Mouse (Mus musculus) embryonic facial prominence, embryonic 13.5 days (tissue): ENCODE data around the gene 1700001C02Rik. TPM values are rescaled to one million over a fixed set of nuclear protein-coding genes. Genes with fewer than 3 reads are reported as not detected.

Source experiments
- ATAC-seq: fragments of 200-750 bp; cut with Nextera tagmentation; 2 replicates; pipeline ENCODE4 v1.8.0; 2017; ENCODE audit warnings: low read depth; ENCODE audit not compliant: insufficient number of reproducible peaks, insufficient read depth, low FRiP score, low TSS enrichment
- H3K27ac ChIP-seq: fragments of 300-500 bp; sonication (generic); 2 replicates; pipeline ENCODE4 v1.5.1; 2015; ENCODE audit warnings: moderate library complexity, mild to moderate bottlenecking, inconsistent platforms
- H3K27me3 ChIP-seq: fragments of 300-500 bp; sonication (generic); 2 replicates; pipeline ENCODE4 v1.6.1; 2015; ENCODE audit warnings: mild to moderate bottlenecking, inconsistent platforms
- H3K36me3 ChIP-seq: fragments of 300-500 bp; sonication (generic); 2 replicates; pipeline ENCODE4 v1.6.1; 2015; ENCODE audit warnings: mild to moderate bottlenecking, inconsistent platforms
- H3K4me1 ChIP-seq: fragments of 300-500 bp; sonication (generic); 2 replicates; pipeline ENCODE4 v1.6.1; 2015; ENCODE audit warnings: inconsistent platforms
- H3K4me2 ChIP-seq: fragments of 300-500 bp; sonication (generic); 2 replicates; pipeline ENCODE4 v1.6.1; 2015; ENCODE audit warnings: moderate library complexity, mild to moderate bottlenecking, inconsistent platforms
- H3K4me3 ChIP-seq: fragments of 300-500 bp; sonication (generic); 2 replicates; pipeline ENCODE4 v1.5.1; 2015; ENCODE audit warnings: mild to moderate bottlenecking, inconsistent platforms
- H3K9ac ChIP-seq: fragments of 300-500 bp; sonication (generic); 2 replicates; pipeline ENCODE4 v1.6.1; 2015; ENCODE audit warnings: mild to moderate bottlenecking, inconsistent platforms
- H3K9me3 ChIP-seq: fragments of 300-500 bp; sonication (generic); 2 replicates; pipeline ENCODE4 v1.6.1; 2016; ENCODE audit warnings: inconsistent platforms
- WGBS: fragments of 180-500 bp; shearing (Covaris S2); methylation state at CpG from one replicate; pipeline ENCODE4 v1.1.7; 2015; ENCODE audit warnings: mixed read lengths; 5-methylcytosine and 5-hydroxymethylcytosine counted together
- polyA plus RNA-seq: library from polyadenylated mRNA; unstranded; fragments of >200 nt; fragmentation: Nextera tagmentation; extraction: Ambion mirVana; gene quantifications from 2 replicates; pipeline ENCODE4 v1.2.1, GENCODE M21; 2015

The 1700001C02Rik gene
- polyA plus RNA-seq, 1 experiment from 2014 or later = not detected

DNA sequence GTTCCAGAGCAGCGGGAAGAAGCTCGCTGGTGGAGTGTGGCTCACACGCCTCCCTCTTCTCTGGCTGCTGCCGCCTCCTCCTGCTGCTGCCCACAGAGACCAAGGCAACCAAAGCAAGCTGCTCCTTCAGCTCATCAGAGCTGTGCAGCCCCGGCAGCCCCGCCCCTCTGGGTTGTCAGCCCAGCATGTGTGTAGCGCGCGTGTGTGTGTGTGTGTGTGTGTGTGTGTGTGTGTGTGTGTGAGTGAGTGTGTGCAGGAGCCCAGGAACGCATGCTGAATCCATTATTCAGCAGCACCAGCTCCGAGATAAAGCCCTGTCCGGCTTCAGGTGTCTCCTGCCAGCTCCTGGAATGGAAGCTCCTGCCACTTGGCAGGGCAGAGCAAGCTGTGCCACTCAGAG lies 4.0 kb upstream of the 1700001C02Rik start, which contains the start of gene Otof:
Otof (minus strand) TSS at position 112 of the 400 bp plus-strand sequence.
- Histone ChIP-seq H3K27ac (no peak within 1 kb of the TSS), H3K9ac (peak within 1 kb of the TSS; percentile 51; the same call in 1 of the 2 replicates), H3K4me1 (peaks cover 30% of the 10 kb centered on the region), H3K4me2 (peak within 1 kb of the TSS; percentile 43), H3K9me3 (no peaks in the 10 kb centered on the region), H3K36me3 (no peaks in the 10 kb centered on the region), H3K4me3 (no peak within 1 kb of the TSS), H3K27me3 (peaks cover 44% of the 10 kb centered on the region)
- peak; percentile 56; the same call in 1 of the 2 replicates for ATAC-seq
- 20% methylated on average over 12 of the region's 12 CpGs for WGBS

DNA sequence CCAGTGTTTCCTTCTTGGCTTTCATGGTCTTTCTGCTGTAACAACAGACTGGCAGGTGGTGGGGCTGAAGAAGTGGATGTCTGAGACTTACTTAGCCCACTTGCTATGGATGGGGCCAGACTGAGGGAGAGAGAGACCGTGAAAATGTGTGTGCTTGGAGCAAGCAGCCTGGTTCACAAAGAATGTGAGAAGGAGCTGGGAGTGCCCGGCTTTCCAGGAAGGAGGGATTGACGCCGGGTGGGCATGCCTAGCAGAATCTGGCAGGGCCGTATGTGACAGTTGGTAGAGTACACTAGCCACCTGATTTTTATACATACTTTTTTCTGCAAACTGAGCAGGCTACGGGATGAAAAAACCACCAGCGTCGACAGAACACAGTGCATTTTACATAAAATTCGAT lies 468 bp downstream of the 1700001C02Rik start:
- Histone ChIP-seq H3K9ac (0 out of 2 replicates have a peak overlapping the region, but pooled peaks have one; percentile 27), H3K4me3 (peak overlapping the region; percentile 27), H3K4me1 (peaks cover 21% of the 10 kb centered on the region), H3K27me3 (peaks cover 46% of the 10 kb centered on the region), H3K4me2 (peak overlapping the region; percentile 58), H3K36me3 (no peaks in the 10 kb centered on the region), H3K27ac (no peak overlapping the region), H3K9me3 (no peaks in the 10 kb centered on the region)
- 29% methylated on average over 9 of the region's 9 CpGs for WGBS
- no peak for ATAC-seq

GRCm38 (mm10) chr5:30470454-30470853 lies 4.6 kb downstream of the 1700001C02Rik start:
- no peak overlapping the region for H3K27ac ChIP-seq
- 43% methylated on average over 6 of the region's 6 CpGs for WGBS

DNA sequence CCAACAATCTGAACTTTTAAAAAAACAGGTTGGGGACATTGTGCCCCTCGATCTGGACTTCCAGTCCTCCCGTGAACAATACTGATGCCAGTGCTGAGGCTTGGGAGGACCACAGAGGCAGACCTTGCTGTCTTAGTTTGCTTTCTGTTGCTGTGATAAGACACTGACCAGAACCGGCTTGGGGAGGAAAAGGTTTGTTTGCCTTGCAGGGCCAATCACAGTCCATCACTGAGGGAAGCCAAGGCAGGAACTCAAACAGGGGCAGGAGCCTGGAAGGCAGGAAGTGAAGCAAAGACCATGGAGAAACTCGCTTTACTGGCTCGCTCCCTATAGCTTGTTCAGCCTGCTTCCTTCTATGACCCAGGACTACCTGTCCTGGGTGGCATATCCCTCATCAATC lies 6.3 kb downstream of the 1700001C02Rik start:
- no peaks in the 10 kb centered on the region for H3K36me3 ChIP-seq
- peaks cover 7% of the 10 kb centered on the region for H3K27me3 ChIP-seq
- no peak overlapping the region for H3K4me2 ChIP-seq
- no peak for ATAC-seq
- 0 out of 2 replicates have a peak, but pooled peaks cover 3% of the 10 kb centered on the region for H3K4me1 ChIP-seq
- H3K9me3 ChIP-seq = no peaks in the 10 kb centered on the region
- no peak overlapping the region for H3K27ac ChIP-seq
- WGBS = 63% methylated on average over 5 of the region's 5 CpGs
- no peak overlapping the region for H3K4me3 ChIP-seq
- no peak overlapping the region for H3K9ac ChIP-seq

More at GRCm38 (mm10) chr5:30470454-30470853, 4.6 kb downstream of the 1700001C02Rik start:
- Histone ChIP-seq H3K4me1 (peaks cover 11% of the 10 kb centered on the region), H3K36me3 (no peaks in the 10 kb centered on the region), H3K4me2 (no peak overlapping the region), H3K9ac (no peak overlapping the region), H3K27me3 (peaks cover 24% of the 10 kb centered on the region), H3K4me3 (no peak overlapping the region), H3K9me3 (no peaks in the 10 kb centered on the region)
- ATAC-seq = no peak

- no peaks in the 10 kb centered on the region for H3K27me3 ChIP-seq
- no peak overlapping the region for H3K4me3 ChIP-seq
- no peaks in the 10 kb centered on the region for H3K4me1 ChIP-seq
- H3K4me2 ChIP-seq = no peak overlapping the region
- ATAC-seq = no peak
- no peak overlapping the region for H3K9ac ChIP-seq
- WGBS = 39% methylated on average over 10 of the region's 10 CpGs
- no peaks in the 10 kb centered on the region for H3K9me3 ChIP-seq
- H3K27ac ChIP-seq = no peak overlapping the region
- no peaks in the 10 kb centered on the region for H3K36me3 ChIP-seq
Observed at GRCm38 (mm10) chr5:30476534-30476933, 10.7 kb downstream of the 1700001C02Rik start.

GRCm38 (mm10) chr5:30482319-30482718 lies 16.5 kb downstream of the 1700001C02Rik start:
- ATAC-seq = no peak
- Histone ChIP-seq H3K4me2 (no peak overlapping the region), H3K36me3 (no peaks in the 10 kb centered on the region), H3K4me1 (no peaks in the 10 kb centered on the region), H3K9me3 (no peaks in the 10 kb centered on the region), H3K9ac (no peak overlapping the region), H3K27me3 (no peaks in the 10 kb centered on the region), H3K4me3 (no peak overlapping the region), H3K27ac (no peak overlapping the region)
- 19% methylated on average over 5 of the region's 5 CpGs for WGBS

DNA sequence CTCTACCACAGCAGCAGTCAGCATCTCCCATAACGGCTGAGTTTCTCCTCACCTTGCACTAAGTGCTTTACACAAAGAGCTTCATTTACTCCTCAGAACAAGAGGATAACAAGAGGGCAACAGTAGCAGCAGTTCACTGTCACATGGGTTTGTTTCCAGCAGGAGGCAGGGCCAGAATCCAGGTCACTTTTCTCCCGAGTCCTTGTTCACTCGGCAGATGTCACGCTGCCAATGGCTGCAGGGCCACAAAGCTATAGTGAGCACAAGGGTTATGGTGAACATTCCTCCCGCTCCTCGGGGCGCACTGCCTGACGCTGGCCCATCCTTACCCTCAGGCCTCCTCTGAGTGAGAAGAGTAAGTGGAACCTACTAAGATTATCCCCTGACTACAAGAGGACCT lies 17.7 kb downstream of the 1700001C02Rik start:
- H3K4me3 ChIP-seq = no peak overlapping the region
- no peaks in the 10 kb centered on the region for H3K27me3 ChIP-seq
- no peak for ATAC-seq
- no peak overlapping the region for H3K9ac ChIP-seq
- H3K27ac ChIP-seq = no peak overlapping the region
- H3K36me3 ChIP-seq = no peaks in the 10 kb centered on the region
- 73% methylated on average over 8 of the region's 8 CpGs for WGBS
- no peaks in the 10 kb centered on the region for H3K4me1 ChIP-seq
- H3K9me3 ChIP-seq = no peaks in the 10 kb centered on the region
- no peak overlapping the region for H3K4me2 ChIP-seq

- Histone ChIP-seq H3K9me3 (no peaks in the 10 kb centered on the region), H3K4me1 (no peaks in the 10 kb centered on the region), H3K4me2 (no peak overlapping the region), H3K27me3 (no peaks in the 10 kb centered on the region), H3K27ac (no peak overlapping the region), H3K4me3 (no peak overlapping the region), H3K36me3 (no peaks in the 10 kb centered on the region), H3K9ac (no peak overlapping the region)
- 68% methylated on average over 5 of the region's 5 CpGs for WGBS
- ATAC-seq = no peak
Observed at GRCm38 (mm10) chr5:30484591-30484990, 18.7 kb downstream of the 1700001C02Rik start.

GRCm38 (mm10) chr5:30485136-30485535 lies 19.3 kb downstream of the 1700001C02Rik start:
- Histone ChIP-seq H3K27ac (no peak overlapping the region), H3K27me3 (no peaks in the 10 kb centered on the region), H3K4me3 (no peak overlapping the region), H3K9ac (no peak overlapping the region), H3K4me2 (no peak overlapping the region), H3K4me1 (no peaks in the 10 kb centered on the region), H3K36me3 (no peaks in the 10 kb centered on the region), H3K9me3 (no peaks in the 10 kb centered on the region)
- no peak for ATAC-seq
- WGBS = 85% methylated on average over 6 of the region's 6 CpGs

- Histone ChIP-seq H3K9me3 (no peaks in the 10 kb centered on the region), H3K36me3 (no peaks in the 10 kb centered on the region), H3K4me1 (peaks cover 8% of the 10 kb centered on the region), H3K27me3 (no peaks in the 10 kb centered on the region), H3K4me3 (no peak overlapping the region), H3K4me2 (no peak overlapping the region), H3K9ac (no peak overlapping the region), H3K27ac (no peak overlapping the region)
- no peak for ATAC-seq
Observed at GRCm38 (mm10) chr5:30490215-30490614, 24.4 kb downstream of the 1700001C02Rik start.

DNA sequence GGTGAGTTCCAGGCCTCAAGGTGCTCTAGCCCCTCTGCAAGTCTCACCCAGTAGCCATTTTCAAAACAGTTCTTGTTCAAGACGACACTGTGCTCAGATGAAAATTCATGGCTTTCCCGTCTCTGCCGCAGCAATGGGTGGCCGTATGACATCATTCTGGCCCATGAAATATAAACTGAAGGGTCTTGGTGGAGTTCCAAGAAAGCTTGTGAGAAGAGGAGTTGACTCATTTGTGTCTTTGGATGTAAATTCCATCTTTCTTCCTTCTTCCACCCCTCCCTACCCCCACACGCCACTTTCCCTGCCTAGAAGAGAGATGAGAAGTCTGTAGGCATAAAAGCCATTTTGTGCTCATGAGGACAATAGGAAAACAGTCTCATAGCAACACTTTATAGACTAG lies 25.0 kb downstream of the 1700001C02Rik start:
- no peak for ATAC-seq
- no peaks in the 10 kb centered on the region for H3K9me3 ChIP-seq

GRCm38 (mm10) chr5:30493723-30494122 lies 27.9 kb downstream of the 1700001C02Rik start:
- Histone ChIP-seq H3K4me1 (peaks cover 29% of the 10 kb centered on the region), H3K4me2 (no peak overlapping the region), H3K27ac (no peak overlapping the region), H3K4me3 (no peak overlapping the region), H3K27me3 (no peaks in the 10 kb centered on the region), H3K9ac (no peak overlapping the region), H3K36me3 (no peaks in the 10 kb centered on the region), H3K9me3 (no peaks in the 10 kb centered on the region)
- WGBS = 75% methylated on average over 7 of the region's 7 CpGs
- ATAC-seq = no peak

More for the DNA sequence above, 25.0 kb downstream of the 1700001C02Rik start:
- Histone ChIP-seq H3K36me3 (no peaks in the 10 kb centered on the region), H3K27ac (no peak overlapping the region), H3K4me2 (no peak overlapping the region), H3K9ac (no peak overlapping the region), H3K4me1 (peaks cover 12% of the 10 kb centered on the region), H3K4me3 (no peak overlapping the region), H3K27me3 (no peaks in the 10 kb centered on the region)
- WGBS = 80% methylated on average over 5 of the region's 5 CpGs
